Mouse (Mus musculus): ENCODE measurements around the gene Pttg1ip.

The Pttg1ip gene

DNA sequence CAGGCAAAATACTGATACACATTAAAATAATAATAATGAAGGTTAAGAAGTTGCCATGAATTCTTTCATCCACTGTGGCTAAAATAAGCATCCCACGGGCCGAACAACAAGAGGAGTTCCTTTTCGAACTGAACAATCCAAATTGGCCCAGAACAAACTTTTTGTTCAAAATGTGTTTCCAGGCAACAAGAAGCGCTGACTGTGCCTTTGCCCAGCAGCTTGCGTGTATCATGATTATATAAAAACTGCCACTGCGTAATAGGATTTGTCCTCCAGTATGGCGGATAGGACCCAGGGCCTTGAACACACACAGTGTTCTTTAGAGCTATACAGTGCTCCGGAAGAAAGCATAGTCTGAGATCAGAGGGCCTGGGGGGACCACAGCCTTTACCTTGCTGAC, 27.1 kb downstream of the Pttg1ip start:
- DNase-seq, result no peak

GRCm38 (mm10) chr10:77610221-77610961, 28.9 kb downstream of the Pttg1ip start:
- DNase-seq, result no peak

DNA sequence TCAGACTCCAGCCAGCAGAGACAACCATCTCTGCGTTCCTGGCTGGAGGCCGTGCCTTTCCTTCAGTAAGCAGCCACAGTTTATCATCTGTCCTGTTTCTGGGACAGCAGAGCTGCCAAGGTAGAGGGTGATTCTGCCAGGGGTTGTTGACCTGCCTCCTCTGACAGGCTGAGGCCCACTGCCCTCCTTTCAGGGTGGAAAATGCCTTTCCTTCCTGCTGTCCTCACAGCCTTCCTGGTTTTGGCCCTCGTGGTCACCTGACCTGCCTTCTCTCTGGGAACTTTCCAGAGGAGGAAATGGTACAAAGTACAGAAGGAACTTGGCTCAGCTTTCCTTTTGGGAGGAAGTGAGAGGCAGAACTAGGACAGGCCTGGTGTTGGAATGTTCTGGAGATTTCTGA, 31.9 kb downstream of the Pttg1ip start:
- peak; percentile 86 to 87 for DNase-seq

- DNase-seq, result no peak
These were observed 34.1 kb downstream of the Pttg1ip start for GRCm38 (mm10) chr10:77615647-77616046.

GRCm38 (mm10) chr10:77616166-77616565, 34.6 kb downstream of the Pttg1ip start:
- no peak for DNase-seq

- peak; percentile 35 to 43 for DNase-seq
These were observed 35.4 kb downstream of the Pttg1ip start for GRCm38 (mm10) chr10:77616926-77617325.

DNA sequence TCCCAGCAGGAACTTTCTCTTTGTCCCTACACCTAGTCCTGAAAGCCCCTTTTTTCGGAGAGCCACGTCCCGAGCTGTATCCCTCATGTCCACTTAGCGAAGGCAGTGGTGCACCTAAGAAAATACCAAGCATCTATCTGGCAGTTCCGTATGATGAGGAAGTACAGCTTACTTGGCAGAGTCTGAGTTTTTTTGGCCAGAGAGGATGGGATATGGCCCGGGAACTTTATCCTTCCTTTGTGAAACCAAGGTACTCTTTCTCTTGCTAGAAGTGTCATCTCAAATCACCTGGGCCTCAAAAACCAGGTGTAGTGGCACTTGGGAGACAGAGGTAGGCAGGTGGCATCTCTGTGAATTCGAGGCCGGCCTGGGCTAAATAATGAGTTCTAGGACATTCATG, 40.0 kb downstream of the Pttg1ip start:
- no peak for DNase-seq

DNA sequence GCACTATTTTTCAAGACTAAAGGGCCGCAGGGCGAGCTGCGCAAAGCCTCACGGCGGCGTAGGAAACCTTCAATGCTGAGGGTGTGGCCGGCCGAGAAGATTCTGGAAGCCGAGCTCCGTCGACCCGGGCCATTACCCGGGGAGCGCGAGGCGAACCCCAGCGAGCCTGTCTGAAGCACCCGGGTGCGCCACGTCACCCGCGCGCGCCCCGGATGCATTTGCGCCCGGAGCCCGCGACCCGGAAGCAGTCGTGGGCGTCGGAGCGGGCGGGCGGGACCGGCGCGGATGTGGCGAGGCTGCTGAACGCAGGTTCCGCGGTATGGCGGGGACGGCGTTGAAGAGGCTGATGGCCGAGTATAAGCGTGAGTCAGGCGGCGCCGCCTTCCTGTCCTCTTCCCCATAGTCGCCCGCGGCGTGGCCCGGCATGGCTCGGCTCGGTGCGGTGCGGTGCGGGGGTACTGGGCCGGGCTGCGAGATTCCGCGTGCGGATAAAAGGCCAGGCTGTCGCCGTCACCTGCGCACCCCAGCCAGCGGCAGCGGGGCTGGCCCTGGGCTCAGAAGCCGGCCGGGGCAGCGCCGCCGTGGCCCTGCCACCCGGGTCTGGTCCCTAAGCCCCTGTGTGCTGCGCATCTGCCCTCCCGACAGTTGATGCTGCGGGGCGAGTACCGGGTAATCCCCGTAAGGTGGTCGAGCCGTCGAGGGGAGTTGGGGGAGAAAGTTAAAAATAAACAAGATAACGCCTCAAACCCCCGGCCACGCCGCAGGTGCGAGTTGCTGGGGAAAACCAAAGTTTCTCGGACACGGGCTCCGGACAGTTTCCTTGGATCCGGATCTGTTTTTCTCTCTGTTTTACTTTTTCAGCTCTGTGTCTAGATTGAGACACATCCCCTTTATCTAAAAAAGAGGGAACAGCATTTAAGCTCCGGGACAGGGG, 40.8 kb downstream of the Pttg1ip start, which contains the start of gene Ube2g2:
Gene Ube2g2 (plus strand): TSS at position 221 of the 934 bp plus-strand sequence.
- DNase-seq, result peak; percentile 88 to 90

DNA sequence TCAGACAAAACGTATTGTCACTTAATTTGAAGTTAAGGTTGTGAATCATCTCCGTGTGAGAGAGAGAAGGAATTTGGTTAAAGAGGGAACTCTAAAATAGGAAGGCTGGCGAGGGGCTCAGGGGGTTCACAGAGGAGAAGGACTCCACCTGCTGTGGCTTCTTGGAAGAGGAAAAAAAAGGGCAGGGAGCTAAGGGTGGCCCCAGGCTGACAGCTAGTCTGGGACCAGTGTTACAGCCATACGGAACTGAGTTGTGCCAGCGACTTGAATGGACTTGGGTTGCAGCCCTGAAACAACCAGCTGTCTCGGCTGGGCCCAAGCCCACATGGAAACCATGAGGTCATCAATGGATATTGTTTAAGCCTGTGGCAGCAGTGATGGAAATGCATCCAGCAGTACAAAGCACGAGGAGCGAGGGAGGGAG, 41.6 kb downstream of the Pttg1ip start:
- DNase-seq, result no peak

- DNase-seq, result no peak
These were observed 42.3 kb downstream of the Pttg1ip start for GRCm38 (mm10) chr10:77623639-77624400.

GRCm38 (mm10) chr10:77624570-77624995, 43.1 kb downstream of the Pttg1ip start:
- DNase-seq, result no peak

DNA sequence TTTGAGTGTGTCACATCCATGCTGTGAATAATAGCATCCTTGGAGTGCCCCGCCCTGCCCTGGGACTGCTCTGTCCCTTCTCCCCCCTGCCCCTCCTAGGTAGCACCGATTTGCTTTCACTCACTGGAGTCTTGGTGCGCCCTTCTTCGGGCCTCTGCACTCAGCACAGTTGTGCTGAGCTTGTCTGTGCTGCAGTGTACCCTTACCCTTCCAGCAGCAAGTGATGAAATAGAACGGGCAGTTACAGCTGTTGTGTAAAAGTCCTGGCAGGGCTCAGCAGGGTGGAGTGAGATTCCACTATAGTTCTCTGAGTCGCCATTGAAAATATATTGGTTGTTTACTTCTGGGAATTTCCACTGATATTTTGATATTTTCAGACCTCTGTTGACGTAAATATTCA, 44.5 kb downstream of the Pttg1ip start:
- no peak for DNase-seq

GRCm38 (mm10) chr10:77626591-77626990, 45.1 kb downstream of the Pttg1ip start:
- DNase-seq, result no peak

GRCm38 (mm10) chr10:77627497-77627896, 46.0 kb downstream of the Pttg1ip start:
- peak; percentile 56 to 82 for DNase-seq

- DNase-seq, result no peak
These were observed 47.6 kb downstream of the Pttg1ip start for GRCm38 (mm10) chr10:77629163-77629562.

- DNase-seq, result no peak
These were observed 48.5 kb downstream of the Pttg1ip start for GRCm38 (mm10) chr10:77629970-77630369.

GRCm38 (mm10) chr10:77634016-77634415, 52.5 kb downstream of the Pttg1ip start:
- peak; percentile 11 to 31 for DNase-seq

DNA sequence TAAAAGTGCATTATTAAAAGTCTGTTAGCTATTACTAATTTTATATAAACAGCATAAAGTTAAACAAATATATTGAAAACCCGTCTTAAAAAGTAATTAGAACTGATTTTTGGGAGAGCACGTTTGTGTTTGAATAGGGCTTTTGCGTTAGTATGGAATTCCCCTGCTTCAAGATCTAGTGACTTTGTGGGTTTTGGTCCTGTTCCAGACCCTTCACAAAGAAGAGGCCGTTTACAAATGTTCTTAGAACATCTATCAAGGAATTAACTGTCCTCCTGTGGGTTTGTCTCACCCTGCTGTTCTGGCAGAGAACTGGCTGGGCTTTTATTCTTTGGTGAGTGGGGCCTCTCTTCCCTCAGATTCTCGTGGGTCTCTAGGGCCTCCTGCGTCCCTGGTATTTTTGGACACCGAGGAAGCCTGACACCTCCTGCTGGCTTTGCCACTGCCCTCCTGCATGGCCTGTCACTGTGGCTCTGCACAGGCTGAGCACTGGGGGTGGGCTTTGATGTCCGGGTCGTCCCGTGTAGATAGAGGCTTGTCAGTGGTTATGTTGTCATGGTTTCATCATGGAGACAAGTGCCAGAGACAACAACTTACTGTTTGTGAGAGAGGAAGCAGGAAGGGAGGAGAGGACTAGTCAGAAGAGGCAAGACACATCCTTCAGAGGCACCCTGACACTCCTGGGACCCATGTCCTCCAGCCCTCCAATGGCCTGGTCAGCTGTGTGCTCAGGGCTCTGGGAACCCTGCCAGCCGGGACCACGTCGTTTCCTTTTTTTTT, 53.1 kb downstream of the Pttg1ip start:
- DNase-seq, result no peak

- no peak for DNase-seq
These were observed 54.9 kb downstream of the Pttg1ip start for GRCm38 (mm10) chr10:77636234-77636922.

GRCm38 (mm10) chr10:77638956-77639355, 57.4 kb downstream of the Pttg1ip start:
- DNase-seq, result peak in 1 of 2 experiments; percentile 35

- DNase-seq, result no peak
These were observed 61.6 kb downstream of the Pttg1ip start for GRCm38 (mm10) chr10:77643160-77643559.

Data from kidney, adult 8-10 months (tissue).